Mouse (Mus musculus) kidney, postnatal 36 days (tissue): ENCODE results near the gene Gigyf1.

Source experiments
- DNase-seq, 2 experiments: peaks; one replicate each; pipeline ENCODE4 v3.0.0; 2021 to 2022; ENCODE audit warnings: mixed read lengths in 2 of 2

The Gigyf1 gene

DNA sequence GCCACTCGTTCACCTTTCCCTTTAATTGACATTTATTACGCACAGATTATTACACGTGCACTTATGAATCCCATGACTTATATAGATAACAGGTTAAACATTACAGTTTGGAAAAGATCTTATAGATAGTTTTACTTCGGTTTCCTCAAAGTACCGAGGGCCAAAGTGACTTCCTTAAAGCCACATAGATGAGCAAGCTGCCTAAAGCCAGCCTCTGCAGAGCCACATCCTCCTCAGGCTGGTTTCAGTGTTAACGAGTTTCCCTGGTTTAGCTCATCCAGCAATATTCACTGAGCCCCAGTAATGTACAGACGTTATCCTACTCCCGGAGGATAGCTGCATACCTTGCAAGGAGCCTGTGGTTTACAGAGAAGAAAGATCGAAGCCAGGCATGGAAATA lies 17.0 kb downstream of the Gigyf1 start:
- no peak for DNase-seq

DNA sequence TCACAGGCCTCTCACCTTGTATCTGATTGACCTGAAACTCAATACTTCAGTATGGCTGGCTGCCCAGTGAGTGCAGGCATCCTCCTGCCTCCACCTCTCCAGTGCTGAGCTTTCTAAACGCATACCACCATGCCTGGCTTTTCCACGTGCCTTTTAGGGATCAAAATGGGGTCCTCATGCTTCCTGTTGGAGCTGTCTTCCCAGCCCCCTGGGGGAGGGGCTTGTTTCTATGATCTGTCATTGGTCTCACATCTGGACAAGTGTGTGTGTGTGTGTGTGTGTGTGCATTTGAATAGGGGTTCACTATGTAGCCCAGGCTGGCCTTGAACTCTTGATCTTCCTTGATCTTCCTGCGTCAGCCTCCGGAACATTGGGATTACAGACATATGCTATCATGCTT lies 19.1 kb downstream of the Gigyf1 start:
- DNase-seq = no peak

DNA sequence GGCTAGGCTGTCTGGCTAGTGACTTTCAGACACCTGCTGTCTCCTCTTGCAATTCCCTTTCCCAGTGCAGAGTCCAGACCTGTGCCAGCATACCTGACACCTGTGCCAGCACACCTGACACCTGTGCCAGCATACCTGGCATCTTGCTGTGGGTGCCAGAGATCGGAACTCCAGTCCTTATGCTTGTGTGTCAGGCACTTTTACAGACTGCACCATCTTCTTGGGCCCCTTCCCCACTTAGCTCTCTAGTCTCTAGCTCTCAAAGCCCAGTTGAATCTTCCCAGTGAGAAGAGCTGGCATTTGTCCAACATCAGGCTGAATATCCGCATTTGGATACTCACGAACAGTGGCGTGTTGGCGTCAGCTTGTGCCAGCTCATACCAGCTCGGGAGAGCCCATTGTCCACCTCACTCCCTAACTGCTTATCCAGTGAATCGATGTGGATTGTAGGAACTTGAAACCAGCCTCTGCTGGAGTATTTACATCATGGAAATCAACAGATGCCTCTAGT lies 21.0 kb downstream of the Gigyf1 start:
- no peak for DNase-seq

DNA sequence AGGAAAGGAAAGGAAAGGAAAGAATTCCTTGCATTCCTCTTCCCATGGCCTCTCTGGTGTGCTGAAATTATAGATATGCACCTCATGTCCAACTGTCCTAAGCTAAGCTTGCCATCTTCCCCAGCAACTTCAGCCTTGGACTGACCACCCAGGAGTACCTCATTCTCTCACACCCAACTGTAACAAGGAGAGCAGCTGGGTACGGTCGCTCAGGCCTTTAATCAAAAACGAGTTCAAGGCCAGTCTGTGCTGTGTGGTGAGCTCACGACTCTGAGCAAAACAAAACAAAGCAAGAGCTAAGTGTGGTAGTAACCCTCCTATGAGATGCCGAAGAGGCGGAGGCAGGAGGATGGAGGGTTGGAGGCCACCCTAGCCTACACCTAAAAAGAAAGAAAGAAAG lies 22.6 kb downstream of the Gigyf1 start:
- DNase-seq = no peak

DNA sequence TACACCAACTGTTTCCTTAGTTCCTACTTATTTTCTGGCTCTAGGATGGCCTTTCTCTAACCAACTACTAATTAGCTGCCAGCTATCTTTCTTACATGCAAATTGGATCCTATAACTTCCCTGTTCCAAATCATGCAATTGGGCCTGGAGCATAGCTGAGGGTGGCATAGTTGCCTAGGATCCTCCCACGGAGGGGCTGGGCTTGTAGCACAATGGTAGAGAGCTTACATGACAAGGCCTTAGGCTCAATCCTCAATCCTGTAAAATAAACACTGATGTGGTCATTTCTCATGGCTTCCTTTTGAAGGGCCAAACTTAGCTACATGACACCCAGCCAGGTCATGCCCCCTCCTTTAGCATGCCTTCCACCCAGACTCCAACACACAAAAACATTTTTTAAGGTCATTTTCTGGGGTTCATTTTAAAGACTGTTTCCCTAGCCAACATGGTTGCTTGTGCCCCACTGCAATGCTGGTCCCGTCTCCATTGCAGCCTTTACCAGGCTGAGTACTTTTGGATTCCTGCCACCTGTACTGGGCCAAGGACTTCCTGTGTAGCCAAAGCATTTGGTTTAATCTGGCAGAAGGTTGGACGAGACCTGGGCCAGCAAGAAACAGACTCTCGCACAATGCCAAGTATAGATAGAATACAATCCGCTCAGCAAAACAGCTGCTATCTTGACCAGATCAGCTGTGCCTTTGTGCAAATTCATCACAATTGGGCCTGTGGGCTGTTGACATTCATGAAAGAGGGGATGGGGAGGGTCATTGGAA lies 23.6 kb downstream of the Gigyf1 start:
- DNase-seq = no peak

DNA sequence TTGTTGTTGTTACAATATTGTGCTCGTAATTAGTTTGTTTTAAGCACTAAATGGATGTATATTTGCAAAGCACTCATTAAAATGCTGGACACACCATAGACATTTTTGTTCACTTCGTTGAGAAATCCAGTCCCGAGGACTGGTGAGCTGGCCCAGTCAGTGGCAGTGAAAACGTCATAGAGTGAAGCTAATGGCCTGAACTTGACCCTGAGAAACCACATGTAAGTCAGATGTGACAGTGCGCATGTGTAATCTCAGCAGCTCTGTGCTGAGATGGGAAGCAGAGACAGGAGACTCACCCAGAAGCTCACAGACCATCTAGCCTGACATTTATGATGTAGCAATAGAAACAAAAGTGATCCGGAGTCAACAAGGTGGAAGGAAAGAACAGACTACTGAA lies 26.6 kb downstream of the Gigyf1 start:
- no peak for DNase-seq

DNA sequence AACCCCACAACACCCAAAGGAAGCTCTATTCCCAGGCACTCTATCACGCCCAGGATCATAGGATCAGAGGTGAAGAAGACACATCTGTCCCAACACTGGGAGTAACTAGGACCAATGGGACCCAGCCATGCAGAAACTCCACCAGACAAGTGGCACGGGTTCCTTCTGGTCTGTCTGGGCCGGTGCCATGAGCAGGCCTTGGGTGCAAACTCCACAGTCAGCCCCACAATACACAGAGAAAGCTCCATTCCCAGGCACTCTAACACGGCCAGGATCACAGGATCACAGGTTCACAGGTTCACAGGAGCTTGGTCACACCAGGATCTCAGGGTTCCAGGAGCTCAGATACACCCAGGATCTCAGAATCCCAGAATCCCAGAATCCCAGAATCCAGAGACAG lies 27.2 kb downstream of the Gigyf1 start:
- DNase-seq = peak; percentile 41 to 71

DNA sequence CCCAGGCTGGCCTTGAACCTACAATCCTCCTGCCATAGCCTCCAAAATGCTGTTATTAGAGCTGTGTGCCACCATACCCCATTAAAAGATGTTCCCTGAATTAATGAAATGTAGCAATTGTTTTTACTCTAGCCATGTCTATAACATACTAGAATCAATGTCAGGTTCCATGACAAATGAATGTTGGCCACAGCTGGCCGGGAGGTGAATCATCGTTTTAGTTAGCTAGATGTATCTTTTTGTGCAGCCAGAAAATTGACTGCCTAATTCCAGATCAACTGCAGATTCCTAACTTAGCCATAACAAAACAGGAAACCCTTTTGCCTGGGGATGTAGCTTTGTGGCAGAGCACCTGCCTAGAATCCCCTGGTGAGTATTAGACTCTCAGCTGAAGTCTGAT lies 31.5 kb downstream of the Gigyf1 start:
- no peak for DNase-seq

DNA sequence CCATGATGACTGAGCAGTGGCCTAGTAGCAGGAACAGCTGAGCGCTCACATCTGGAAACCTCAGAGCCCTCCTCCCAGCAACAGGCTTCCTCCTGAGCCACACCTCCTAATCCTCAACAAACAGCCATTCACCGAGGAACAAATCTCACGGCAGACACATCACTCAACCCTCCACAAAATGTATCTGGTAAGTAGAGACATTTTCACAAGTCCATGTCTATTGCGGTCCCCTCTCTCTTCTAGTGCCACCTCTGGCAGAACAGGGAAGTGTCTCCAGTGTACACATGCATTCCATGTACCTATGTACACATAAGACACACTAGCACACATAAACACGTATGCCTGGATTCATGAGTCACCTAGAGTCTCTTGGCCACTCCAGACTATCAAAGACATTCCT lies 32.8 kb downstream of the Gigyf1 start:
- DNase-seq = peak in 1 of 2 experiments; percentile 29

DNA sequence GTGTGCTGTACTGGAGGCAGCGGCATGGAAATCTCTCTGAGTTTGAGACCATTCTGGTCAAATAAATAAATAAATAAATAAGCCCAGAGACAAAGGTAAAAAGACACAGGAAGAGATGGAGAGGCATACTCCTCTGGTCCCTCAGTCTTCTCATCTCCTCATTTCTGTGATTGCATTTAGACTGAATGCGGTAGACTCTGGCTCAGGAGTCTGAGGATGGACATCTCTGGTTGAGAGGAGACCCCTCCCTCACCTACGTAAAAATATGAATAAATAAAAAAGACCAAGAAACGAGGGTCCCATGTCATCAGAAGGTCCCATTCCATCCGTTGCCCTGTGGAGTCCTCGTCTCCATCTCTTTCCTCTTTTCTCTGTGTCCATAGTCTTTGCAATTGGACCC lies 34.7 kb downstream of the Gigyf1 start:
- no peak for DNase-seq

DNA sequence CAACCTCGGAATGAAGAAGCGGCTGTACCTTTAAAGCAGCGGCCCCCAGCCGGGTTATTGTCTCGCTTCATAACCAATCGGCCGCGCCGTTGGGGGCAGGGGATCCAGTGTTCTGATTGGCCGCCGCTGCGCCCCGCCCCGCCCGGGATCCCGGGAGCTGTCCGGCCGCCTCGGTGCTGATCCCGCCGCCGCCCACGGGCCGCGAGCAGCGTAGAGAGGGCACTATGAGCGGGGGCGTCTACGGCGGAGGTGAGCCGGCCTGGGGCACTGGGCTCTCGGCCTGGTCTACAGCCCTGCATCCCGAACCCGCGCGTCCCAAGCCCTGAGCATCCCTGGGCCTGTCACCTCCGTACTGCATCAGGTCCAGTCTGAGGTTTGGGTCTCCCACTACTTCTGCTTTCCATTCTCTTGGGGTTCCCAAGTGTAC lies 35.1 kb downstream of the Gigyf1 start, which contains the start of gene Actl6b:
TSS of gene Actl6b (plus strand) at position 107 of the 427 bp plus-strand sequence.
- DNase-seq = peak; percentile 73 to 86

DNA sequence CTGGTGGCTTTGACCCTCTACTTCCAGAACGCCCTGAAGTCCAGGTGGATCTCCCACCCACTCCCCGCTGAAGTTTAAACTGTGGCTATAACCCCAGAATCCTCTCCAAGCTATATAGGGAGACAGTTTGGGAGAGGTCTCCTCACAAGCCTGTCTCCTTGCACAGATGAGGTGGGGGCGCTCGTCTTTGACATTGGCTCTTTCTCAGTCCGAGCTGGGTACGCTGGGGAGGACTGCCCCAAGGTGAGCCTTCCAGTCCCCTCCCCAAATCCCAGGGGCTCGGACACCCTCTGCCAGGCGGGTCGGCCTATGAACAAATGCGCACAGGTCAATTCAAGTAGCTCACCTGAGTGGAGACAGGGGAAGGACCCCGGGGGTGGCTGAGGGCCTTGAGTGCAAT lies 35.5 kb downstream of the Gigyf1 start:
- DNase-seq = no peak

DNA sequence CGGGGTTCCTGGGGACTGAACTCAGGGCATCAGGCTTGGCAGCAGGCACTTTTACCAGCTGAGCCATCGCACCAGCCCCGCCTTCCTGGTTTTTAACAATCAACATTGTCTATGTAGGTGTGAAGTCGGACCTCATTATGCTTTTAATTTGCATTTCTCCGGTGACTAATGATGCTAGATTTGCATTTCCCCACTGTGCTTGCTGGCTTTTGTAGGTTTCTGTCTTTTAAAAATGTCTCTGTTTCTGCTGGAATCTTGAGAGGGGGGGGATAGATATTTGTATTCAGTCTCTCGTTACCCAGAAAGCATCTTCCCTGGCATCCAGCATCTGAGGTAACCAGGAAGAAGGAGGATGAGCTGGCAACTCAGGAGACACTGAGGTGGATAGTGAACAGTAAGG lies 43.2 kb downstream of the Gigyf1 start:
- no peak for DNase-seq

DNA sequence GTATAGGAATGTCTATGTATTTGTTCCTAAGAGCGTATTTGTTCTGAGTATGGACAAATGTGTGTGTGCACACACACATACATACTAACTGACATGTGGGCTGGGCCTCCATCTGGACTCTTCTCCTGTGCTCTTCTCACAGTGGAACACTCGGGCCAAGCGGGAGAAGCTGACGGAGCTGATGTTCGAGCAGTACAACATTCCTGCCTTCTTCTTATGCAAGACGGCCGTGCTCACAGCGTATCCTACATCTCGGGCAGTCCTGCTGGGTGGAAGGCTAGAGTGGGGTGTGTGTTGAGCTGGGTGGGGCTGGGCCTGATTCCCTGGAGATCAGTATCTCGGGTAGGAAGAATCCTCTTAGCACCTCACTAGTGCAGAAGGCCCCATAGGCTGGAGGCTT lies 44.6 kb downstream of the Gigyf1 start:
- no peak for DNase-seq

DNA sequence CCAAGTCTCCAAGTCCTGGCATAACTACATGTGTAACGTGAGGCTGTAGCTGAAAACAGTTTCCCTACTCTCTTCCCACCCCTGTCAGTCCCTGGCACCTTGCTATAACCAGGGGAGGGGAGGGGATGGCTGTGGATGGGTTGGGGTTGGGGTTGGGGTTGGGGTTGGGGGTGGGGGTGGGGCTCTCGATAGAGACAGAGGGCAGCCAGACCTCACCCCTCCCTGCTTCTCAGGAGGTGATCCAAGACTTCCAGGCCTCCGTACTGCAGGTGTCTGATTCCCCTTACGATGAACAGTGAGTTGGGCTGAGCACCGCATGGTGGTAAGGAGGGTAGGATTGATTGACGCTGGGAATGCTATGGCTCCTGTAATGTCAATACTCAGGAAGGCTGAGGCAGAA lies 47.4 kb downstream of the Gigyf1 start:
- no peak for DNase-seq

DNA sequence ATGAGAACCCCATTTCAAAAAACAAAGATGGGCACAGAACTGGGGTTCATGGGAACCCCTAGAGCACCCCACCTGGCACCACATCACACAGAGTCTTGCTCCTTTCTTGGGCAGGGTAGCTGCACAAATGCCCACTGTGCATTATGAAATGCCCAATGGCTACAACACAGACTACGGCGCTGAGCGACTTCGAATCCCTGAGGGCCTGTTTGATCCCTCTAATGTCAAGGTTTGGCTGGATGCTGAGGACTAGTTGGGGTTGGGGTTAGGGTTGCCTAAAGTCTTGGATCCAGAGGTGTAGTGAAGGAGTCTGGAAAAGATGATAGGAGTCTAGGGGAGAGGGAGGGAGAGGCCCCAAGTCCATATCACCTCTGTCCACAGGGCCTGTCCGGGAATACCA lies 48.1 kb downstream of the Gigyf1 start:
- no peak for DNase-seq

DNA sequence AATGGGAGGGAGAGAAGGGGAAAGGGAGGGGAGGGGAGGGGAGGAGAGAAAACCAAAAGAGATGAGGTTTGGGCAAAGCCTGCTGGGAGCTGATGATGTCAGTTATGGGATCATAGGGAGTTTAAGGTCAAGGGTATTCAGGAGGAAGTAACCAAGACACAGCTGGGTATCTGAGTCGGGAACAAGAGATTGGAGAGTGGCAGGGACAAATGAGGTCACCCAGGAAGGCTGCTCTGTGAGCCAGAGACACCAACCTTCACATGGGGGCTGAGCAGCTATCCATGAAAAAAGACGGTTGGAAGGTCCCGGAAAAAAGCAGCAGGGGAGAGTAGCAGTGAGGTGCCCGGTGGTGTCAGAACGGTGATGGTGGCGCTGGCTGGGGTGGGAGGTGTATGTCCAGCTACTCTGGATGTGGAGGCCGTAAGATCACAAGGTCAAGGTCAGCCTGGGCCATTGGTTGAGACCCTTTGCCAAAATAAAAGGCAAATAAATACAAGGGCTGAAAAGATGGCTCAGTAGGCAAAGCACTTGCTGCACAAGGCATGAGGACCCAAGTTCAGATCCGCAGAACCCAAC lies 50.0 kb downstream of the Gigyf1 start:
- no peak for DNase-seq

DNA sequence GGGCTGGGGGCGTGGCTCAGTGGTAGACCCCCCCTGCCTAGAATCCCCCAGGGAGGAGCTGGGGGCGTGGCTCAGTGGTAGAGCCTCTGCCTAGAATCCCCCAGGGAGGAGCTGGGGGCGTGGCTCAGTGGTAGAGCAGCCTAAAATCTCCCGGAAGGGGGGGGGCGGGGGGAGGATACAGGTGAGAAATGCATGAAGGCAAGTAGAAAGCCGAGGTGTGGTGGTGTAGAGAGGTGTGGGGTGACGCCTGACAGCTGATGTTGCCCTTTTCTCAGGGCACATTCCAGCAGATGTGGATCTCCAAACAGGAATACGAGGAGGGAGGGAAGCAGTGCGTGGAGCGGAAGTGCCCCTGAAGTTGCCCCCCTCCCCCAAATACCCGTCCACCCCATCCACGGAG lies 50.7 kb downstream of the Gigyf1 start:
- no peak for DNase-seq

DNA sequence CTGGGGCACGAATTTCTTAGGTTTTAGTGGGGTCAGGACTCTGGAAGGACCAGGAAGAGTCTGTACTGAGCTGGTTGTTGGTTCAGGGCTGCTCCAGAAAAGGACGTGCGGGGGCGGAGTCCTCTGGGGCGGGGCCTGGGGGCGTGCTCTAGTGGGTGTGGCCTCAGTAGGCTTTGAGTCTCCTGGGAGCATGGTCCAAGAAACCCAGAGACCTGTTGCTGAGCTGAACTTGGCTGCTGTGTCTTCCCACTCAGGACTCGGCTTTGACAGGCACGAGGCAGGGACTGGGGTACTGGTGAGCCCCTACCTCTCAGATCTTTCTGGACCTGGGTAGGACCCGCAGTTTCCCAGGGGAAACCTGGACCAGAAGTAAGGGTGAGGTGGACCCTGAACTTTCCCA lies 51.3 kb downstream of the Gigyf1 start, which contains the start of gene Tfr2:
TSS of gene Tfr2 (plus strand) at position 176 of the 400 bp plus-strand sequence.
- peak; percentile 60 to 82 for DNase-seq

DNA sequence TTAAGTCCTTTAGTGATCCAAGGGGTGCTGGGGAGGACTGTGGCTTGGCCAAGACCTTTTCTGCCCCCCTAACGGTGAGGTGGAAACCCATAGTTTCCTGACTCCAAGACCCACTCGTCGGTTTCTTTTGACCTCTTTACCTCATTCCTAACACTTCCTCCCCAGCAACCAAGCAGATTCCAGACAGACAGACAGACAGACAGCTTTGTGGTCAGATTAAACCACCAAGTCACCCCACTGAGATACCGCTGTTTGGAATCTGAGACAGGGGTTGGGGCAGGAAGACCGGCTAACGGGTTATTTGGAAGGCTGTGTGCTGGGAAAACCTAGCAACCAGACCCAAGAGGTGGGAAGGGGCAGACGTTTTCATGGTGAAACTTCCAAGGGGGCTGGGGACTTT lies 51.8 kb downstream of the Gigyf1 start:
- DNase-seq = no peak

DNA sequence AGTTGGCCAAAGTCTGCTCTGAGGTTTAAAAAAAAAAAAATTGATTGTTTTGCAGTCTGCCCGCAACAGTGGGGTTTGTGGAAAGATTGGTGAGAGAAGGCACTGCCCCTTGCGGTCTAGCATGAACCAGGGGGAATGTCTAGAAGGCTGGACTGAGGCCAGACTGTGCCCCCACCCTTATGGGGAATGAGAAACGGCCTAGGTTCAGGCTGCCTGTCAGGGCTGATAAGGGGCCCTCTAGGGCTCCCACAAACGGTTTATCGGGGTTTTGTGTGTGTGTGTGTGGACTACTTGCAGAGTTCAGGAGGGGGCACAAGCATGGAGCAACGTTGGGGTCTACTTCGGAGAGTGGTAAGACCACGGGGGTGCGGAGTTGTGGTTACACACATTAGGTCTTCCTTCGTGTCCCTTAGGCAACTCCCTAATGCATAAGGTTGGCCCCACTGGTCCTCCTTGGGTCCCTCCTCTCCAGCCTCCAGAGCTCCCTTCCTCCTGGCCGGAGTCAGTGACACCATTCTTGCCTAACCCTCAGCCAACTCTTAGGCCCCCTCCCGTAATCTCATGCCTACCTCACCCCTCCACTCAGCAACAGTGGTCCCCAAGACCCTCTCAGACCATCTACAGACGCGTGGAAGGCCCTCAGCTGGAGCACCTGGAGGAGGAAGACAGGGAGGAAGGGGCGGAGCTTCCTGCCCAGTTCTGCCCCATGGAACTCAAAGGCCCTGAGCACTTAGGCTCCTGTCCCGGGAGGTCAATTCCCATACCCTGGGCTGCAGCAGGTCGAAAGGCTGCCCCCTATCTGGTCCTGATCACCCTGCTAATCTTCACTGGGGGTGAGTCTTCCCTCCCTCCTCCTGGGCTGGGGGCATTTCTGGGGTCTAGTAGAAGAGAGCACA lies 52.6 kb downstream of the Gigyf1 start:
- no peak for DNase-seq

DNA sequence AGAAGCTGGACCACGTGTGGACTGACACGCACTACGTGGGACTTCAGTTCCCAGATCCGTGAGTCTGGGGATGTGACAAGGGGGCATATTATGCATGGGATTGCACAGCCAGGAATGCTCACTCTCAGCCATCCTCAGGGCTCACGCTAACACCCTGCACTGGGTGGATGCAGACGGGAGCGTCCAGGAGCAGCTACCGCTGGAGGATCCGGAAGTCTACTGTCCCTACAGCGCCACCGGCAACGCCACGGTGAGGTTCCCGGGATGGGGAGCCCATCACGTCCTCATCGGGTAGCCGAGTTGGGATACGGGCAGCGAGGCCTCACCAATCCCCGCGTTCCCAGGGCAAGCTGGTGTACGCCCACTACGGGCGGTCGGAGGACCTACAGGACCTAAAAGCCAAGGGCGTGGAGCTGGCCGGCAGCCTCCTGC lies 56.1 kb downstream of the Gigyf1 start:
- DNase-seq = peak; percentile 27 to 58
